Mouse (Mus musculus) fat pad, adult 2 months (tissue): ENCODE data around the gene Haus3.
A peak's percentile ranks its signal among the peaks of the same experiment; 100 is the strongest.

Source experiments
- DNase-seq: peaks from one replicate; pipeline ENCODE4 v3.0.0-alpha.2; 2011; ENCODE audit warnings: low read depth, low spot score; ENCODE audit errors: extremely low read depth

Haus3 gene

DNA sequence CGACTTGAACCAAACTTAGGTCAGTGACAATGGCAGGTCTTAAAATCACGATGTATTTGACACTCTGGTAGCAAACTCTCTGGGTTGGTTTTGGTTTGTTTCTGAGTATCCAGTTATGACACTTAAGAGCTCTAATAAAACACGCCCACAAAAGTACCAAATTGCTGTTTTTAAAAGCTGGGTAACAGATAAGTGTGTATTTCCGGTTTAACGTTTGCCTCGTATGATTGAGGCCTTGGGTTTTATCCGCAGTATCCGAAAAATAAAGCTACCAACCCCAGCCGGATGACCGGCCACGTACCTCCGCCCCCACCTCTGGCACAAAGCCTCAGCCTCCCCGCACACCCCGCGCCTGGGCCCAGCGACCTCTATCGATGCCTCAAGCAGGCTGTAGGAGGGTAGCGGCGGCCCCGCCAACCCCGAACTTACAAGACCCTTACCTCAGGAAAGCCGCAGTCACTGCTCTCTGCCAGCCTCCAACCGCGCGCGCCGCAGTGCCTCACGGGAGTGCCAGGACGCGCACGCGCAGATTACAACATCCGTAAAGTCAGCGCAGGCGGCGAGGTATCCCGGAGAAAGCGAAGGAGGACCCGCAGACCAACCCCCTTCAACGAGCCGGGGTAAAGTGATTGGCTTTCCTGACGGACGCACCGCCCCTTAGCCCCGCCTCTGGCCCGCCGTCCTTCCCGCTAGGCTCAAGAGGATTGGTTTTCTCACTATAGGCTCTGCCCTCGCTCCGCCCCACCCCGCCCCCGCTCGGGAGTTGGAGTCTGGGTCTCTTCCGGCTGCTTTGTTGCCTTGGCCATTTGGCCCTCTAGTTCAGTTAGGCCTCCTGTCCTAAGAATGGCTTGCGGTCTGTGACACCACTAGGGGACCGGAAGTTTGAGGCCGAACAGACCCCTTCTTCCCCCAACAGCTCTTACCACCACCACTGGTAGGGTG lies at the start of gene Haus3, which contains the start of gene Poln:
Gene Haus3 (minus strand): TSS at position 578 of the 942 bp plus-strand sequence.
Gene Poln (minus strand): TSS at position 499 of the 942 bp plus-strand sequence.
- DNase-seq = peak; percentile 74

DNA sequence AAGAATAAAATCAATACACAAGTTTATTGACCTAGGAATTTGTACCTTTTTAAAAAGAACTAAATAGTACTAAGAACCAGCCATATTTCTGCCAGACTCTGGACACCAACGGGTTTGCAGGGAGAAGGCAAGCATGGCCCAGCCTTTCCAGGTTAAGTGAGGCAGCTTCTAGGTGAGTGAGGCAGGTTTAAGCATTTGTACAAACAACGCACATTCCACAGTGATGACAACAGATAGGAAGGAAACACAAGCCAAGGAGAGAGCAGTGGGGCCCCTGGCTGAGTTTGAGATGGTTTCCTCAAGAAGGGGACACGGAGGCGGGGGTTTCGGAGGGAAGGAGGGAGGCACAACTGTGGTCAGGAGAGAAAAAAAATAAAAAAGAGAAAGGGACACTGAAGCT lies 49.3 kb upstream of the Haus3 start:
- no peak for DNase-seq

DNA sequence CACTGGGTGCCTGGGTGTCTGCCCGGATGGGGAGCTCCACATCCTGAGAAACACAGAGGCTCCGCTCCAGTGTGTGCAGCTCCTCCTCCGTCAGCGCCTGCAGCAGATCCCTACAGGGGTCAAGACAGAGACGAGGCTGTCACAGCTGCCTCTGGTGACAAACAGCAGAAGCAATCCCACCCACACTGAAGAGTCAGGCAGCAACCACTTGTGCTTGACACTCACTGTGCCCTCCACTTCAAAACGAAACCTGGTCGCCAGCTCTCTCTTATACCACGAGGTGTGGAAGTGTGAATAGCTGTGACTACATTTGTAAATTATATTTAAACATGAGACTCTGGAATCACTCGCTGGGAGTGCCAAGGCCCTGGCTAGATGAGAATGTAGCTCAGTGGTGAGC lies 48.4 kb upstream of the Haus3 start:
- no peak for DNase-seq

DNA sequence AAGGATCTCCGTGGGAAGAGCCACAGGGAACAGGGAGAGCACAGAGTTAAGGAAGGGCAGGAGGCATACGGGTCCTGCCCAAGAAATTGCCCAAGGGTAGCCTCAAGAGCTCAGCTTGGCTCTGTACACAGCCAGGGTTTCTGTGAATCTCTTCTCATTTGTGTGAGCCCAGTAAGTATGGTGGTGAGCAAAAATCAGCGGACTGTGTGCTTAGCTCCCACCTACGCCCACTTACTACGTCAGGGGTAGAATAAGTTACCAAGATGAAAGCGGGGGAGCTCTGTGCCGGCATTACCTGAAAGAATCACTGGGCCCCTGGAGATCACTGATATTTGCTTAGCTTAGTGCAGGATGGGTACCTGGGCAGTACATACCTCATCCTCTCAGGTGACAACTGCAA lies 46.7 kb upstream of the Haus3 start:
- DNase-seq = no peak

DNA sequence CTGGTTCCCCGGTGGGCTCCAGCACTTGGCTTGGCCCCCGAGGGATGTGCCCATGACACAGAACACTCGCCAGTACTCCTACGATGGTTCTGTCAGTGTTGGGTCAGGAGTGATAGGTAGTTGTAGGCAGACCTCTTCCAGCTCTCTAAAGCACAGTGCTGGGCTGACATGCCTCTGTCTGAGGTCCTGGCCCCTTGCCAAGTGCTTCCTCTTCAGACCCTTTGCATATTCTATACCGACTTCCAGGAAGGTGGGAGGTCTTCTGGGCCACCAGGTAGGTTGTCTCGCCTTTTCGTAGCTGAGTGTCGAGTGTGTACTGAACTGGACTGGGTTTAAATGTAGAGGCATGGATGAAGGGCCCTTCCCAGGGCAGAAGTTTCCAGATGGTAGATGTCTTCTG lies 44.3 kb upstream of the Haus3 start:
- DNase-seq = no peak

DNA sequence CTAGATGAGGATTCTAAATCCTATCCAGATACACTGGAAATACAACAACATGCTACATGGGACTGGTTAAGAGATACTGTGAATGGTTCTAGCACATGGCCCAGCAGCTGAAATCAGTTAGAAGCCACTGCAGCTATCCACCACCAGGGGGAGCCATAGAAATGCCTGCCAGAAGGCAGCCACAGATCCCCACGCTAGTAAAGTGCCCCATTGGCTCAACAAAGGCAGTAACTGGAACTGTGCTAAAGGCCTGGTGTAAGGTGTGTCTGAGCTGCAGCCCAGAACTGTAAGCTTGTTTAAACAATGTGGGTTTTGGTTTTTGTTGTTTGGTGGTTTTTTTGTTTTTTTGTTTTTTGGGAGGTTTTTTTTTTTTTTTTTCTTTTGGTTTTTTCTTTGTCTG lies 41.0 kb upstream of the Haus3 start:
- no peak for DNase-seq

DNA sequence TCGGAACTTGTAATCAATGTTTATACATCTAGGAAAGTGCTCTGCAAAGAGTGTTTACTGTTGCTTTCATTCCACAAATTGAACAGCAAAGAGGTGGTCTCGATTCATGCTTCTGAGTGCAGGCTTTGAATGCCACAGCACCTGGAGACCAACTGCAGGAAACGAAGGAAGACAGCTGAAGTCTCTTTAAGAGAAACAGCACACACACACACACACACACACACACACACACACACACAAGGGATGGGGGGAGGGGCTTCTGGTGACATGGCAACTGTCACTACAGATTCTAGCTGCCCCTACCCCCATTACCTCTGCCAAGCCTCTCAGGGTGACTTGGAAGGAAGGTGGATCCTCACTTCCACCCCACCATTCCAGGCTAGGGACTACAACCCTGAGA lies 38.2 kb upstream of the Haus3 start:
- DNase-seq = no peak

DNA sequence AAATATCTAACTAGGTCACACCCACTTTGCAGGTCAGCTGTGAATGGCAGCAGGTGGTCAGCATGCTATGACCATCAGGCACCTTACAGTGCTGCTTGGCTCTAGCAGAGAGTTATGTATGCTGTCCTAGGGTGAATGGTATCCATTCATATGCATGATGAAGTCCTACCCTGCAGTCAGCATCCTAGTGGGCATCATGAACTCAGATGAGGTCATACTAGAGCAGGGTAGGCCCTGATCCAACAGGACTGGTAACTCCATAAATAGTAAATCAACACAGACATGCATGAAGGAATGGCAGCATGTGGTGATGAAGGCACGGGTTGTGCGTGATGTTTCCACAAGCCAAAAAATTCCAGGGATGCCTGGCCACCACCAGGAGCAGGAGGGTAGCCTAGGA lies 36.5 kb upstream of the Haus3 start:
- DNase-seq = no peak

DNA sequence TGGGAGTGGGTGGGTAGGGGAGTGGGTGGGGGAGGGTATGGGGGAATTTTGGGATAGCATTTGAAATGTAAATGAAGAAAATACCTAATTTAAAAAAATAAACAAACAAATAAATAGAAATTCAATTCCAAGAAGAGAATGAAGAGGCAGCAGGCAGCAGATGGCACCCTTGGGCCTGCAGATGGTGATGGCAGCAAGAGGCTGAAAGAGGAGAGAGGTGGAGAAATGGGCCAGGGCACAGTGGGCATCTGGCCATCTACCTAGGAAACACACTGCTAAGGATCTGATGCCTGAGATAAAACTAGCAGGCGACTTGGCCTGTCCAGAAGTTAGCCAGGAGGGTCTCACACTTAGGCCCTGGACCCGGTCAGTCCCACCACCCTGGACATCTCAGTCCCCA lies 35.6 kb upstream of the Haus3 start:
- no peak for DNase-seq

DNA sequence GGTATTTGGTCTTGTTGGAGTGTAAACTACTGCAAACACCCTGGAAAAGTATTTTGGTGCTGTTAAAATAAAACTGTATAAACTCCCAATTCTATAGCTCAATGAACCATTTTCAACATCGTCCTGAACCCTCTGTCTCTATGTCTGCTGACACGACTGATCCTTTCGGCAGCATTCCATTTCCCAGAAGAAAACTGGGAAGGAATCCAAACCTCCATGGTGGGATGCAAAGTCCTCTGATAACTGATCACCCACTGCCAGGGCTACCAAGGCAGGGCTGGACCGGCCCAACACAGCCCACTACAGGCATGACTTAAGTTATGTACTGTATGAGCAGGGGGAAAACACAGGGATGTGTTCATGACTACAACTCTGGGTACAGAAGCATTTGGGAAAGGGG lies 32.7 kb upstream of the Haus3 start:
- DNase-seq = no peak

DNA sequence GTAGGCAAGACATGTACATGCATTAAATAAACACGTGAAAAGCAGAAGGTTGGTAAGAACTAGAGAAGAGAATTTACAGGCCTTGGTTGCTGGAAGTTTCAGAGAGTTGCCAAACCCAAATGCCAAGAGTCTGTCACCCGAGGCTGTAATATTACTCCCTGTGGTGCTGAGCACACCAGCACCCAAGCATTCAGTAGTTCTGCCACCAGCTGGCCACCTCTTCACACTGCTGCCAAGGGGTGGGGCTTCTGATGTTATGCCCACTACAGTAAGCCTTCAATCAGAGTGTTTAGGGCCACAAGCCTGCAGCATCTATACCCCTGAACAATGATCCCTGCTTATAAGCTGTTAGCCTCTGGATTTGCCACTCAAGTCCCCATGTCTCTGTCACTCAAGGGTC lies 32.1 kb upstream of the Haus3 start:
- DNase-seq = no peak

DNA sequence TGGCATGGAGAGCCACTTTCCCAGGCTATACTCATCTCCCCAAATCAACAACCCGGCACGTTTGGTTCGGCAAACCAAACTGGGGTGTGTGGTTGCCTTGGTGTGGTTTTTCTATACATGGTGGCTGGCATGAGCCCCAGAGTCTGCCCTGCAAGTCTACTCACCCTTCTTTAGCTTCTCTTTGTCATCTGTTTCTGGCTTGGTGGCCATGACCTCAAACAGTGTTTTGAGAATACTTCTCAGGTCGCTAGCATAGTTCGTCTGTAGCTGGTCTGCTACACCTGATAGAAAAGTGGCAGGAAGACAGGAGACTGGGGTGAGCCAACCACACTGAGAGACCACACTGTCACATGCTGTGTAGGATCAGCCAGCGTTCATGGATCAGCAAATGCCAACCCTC lies 29.3 kb upstream of the Haus3 start:
- DNase-seq = no peak

DNA sequence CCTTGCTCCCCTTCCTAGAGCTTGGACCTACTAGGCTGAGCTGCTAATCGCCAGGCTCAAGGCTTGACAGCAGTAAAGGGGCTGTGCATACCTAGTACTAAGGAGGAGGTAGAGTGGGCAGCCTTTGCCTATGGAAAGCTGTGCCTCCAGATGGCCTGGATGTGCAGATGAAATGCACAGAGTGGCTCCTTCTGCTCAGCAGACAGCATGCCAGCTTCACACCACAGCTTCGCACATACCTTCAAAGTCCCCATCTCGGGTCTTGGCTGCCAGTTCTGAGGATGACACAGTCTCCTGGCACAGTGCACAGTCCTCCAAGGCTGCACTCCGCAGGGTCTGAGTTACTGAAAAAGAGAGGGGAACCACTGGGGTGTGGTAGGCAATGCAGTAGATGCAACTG lies 27.9 kb upstream of the Haus3 start:
- no peak for DNase-seq

DNA sequence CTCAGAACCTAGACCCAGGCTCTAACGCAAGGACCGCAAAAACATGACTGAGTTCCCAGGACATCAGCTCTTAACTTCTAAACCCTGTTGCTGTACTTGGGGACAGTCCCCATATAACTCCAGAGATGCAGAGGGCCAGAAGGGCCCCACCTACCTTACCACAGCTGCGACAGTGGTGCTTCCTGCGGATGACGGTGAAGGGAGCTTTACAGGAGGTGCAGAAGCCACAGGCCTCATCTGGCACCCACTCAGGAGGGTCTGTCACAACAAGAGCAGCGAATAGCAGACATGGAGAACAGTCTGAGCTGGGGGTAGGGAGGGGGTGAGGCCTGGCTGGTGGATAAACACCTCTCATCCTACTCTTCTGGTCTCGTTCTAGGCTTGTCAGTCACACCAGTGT lies 27.1 kb upstream of the Haus3 start:
- DNase-seq = no peak

DNA sequence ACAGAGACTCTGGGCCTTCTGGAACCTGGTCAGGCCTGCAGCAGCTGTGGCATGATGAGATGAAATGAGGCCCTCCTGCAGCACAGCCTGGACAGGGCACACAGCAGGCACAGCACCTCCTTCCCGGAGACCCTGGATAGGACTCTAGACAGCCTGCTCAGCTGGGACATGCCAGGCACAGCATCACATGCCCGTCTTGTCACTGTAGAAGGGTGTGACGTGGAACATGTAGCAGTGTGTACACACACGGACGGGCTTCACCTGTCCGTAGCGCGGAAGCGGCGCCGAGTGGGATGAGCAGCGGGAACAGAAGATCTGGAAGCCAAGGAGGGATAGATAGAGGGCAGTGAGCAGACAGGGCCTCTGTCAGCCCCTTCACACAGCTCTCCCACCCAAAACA lies 26.5 kb upstream of the Haus3 start:
- no peak for DNase-seq

DNA sequence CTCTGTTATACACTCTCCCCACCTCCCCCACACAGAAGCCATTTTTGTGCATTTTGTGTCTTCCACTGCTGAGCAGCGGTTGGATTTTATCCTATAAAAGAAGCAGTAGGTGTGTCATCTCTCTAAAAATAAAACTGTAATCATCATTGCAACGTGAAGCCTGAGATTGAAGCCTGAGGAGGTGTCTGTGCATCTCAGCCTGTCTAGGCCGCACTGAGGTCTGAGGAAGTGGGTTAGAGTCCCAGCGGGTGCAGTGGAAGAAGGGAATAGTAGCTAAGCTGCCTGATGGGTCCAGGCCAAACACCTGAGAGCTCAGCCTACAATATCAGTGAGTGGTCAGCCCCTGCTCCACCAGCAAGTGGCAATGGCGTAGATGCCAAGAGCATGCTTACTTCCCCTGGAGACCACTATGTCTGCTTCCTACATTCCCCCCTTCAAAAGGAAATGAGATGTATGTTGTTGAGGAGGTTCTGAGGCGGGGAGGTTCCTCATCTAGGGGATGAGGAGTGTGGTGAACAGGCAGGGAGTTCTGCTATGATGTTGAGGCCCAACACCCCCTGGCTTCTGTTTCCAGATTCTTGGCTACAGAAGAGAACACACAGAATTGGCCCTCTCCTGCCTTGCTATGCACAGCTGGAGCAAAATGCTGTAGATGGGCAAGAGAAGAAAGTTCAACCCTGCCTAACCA lies 25.8 kb upstream of the Haus3 start:
- no peak for DNase-seq

DNA sequence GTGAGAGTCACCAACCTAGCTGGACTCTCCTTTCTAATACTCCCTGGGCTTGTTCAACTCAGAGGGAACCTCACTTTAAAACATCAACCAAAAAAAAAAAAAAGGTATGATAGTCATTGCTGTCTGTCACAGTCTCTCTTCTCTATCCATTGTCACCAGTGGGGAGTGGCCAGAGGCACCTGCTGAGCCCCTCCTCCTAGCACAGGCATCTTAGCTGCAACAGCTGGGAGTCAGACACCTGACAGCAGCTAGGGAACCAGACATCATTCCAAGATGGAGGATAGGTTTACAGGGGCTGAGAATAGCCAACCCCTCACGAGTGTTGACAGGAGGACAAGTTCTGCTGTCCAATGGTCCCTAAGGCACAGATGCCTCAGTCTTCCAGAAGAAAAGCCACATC lies 25.1 kb upstream of the Haus3 start:
- DNase-seq = no peak

DNA sequence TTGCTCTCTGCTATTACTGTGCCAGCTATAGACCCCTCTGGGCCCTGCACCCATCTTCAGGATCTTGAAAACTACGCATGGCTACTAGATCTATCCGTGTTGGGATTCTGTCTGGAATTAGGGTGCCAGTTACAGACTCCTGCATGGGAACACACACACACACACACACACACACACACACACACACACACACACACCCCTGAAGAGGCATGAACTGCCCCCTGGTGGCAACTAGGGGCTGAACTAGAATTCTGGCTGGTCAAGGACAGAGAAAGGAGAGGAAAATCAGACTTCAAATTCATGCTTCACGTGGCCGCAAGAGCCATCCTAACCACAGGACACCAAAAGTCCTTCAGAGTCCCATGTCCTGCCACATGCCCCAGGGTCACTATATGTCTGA lies 22.5 kb upstream of the Haus3 start:
- no peak for DNase-seq

DNA sequence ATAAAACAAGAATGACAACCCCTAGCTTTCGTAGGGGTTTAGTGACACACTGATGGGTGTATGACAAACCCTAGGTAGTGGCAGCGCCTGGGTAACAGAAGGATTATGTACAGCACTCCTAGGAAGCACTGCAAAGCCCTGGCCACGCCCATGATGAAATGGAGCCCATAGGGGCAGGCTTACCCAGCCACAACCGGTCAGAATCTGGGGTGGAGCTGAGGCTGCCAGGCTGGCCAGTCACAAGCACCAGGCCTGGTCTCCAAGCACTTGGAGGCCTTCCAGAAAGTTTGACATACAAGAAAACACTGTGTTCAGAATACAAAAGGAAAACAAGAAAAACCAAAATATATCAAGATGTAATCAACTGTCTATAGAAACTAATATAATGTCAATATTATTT lies 21.7 kb upstream of the Haus3 start:
- DNase-seq = no peak

DNA sequence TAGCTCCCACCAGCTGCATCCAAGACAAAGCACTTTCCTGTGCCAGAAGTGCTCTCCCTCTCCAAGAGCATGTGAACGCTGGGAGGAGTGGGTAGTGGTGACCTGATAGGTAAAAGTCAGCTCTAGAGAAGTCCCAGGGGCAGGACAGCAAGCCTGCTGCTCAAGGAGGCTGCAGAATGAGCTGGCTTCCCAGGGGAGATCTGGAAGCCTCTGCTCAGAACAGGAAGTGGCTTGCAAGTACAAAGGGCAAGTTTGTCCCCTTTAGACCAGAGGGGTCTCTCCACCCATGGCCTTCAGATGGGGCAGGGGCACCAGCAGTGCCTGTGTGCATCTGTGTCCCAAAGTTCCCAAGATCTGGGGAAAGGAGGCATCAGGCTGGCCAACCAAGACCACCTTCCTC lies 20.2 kb upstream of the Haus3 start:
- no peak for DNase-seq

DNA sequence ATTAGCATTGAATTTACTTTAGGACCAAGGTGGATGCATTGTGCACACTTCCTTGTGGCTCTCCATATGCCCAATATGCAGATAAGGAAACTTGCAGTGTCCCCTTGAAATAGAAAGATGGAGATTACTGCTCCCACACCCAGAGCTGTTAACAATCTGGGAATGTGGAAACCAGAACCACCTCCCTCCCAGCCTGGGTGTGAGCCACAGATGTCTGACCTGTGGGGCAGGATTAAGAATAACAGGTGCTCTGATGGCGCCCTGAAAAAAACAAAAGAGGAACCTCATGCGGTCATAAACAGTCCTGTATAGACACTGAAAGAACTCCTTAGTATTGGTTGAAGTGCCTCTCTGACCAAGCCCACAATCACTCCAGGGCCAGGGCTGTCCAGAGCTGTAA lies 19.5 kb upstream of the Haus3 start:
- no peak for DNase-seq

DNA sequence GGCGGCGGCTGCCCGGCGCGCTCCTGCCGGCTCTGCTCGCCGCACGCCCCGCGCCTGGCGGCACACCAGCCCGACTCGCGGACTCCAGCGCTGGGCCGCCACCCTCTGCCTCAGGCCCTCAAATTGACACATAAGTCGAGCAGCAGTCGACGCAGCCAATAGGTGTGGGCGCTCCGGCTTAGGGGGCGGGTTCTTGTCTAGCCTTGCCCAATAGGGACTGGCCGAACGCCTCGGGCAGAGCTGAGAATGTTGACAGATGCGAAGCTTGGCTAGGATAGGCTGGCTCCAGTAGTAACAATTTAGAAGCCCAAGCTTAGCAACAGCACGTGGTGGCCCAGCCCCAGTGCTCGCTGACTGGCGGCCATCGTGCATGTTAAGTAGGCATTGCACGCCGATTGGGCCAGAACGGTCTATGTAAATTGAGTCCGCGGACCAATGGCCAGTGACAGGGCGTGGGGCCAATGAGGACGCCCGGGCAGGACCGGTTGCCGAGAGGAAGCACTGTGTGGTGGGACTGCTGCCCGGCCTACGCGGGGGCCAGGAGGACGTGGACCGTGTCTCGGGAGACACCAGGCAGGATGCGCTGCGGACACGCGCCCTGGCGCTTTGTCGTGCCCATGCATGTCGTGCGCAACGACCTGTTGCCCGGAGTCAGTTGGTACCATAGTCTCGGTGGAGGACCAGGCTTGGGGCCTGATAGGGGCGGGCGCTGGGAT lies 18.4 kb upstream of the Haus3 start, which contains the start of gene Mxd4:
Gene Mxd4 (minus strand): TSS at position 120 of the 716 bp plus-strand sequence.
- DNase-seq = peak; percentile 99
